Mouse (Mus musculus) ES-E14 (cell line): ENCODE results near the gene Oas1e. TPM values are rescaled to one million over a fixed set of nuclear protein-coding genes. Genes with fewer than 3 reads are reported as not detected.

Experiments used
- DNase-seq: peaks from one replicate; pipeline ENCODE4 v3.0.0-alpha.2; 2013; ENCODE audit warnings: low read depth, low spot score
- H3K27ac ChIP-seq: 2 replicates; pipeline ENCODE4 v1.5.1; 2012; ENCODE audit warnings: low read depth, mild to moderate bottlenecking, low read length, moderate library complexity, mixed read lengths; ENCODE audit not compliant: poor library complexity, insufficient read depth, severe bottlenecking
- H3K36me3 ChIP-seq: 2 replicates; pipeline ENCODE4 v1.6.1; 2012; ENCODE audit warnings: mild to moderate bottlenecking, low read length, moderate library complexity, mixed read lengths; ENCODE audit not compliant: control insufficient read depth, poor library complexity, insufficient read depth, severe bottlenecking
- H3K4me1 ChIP-seq, 2 experiments: fragments of 150-350 bp in 1 of 2; sonication (generic) in 1 of 2; 2 replicates each; pipeline ENCODE4 v1.6.1; 2012; ENCODE audit warnings: low read length in 2 of 2, mild to moderate bottlenecking in 1 of 2, mixed read lengths in 1 of 2; ENCODE audit not compliant: control insufficient read depth in 2 of 2, insufficient read depth in 2 of 2, poor library complexity in 1 of 2
- H3K4me3 ChIP-seq, 2 experiments: fragments of 150-350 bp in 1 of 2; sonication (generic) in 1 of 2; 2 replicates each; pipeline ENCODE4 v1.5.1; 2012; ENCODE audit warnings: low read length in 2 of 2, low read depth in 1 of 2, mild to moderate bottlenecking in 1 of 2, mixed read lengths in 1 of 2; ENCODE audit not compliant: insufficient read depth in 1 of 2, poor library complexity in 1 of 2, severe bottlenecking in 1 of 2
- H3K9ac ChIP-seq: 2 replicates; pipeline ENCODE4 v1.6.1; 2012; ENCODE audit warnings: low read depth, mild to moderate bottlenecking, low read length, mixed read lengths; ENCODE audit not compliant: poor library complexity, insufficient read depth, severe bottlenecking
- H3K9me3 ChIP-seq: fragments of 150-350 bp; sonication (generic); 2 replicates; pipeline ENCODE4 v1.6.1; 2012; ENCODE audit warnings: low read depth, mild to moderate bottlenecking, low read length; ENCODE audit not compliant: control insufficient read depth, insufficient read depth
- CHD2 ChIP-seq: IDR thresholded peaks from 2 replicates; pipeline ENCODE4 v1.6.1; 2014; ENCODE audit warnings: mild to moderate bottlenecking, low read depth, low read length, inconsistent platforms
- HCFC1 ChIP-seq: IDR thresholded peaks from 2 replicates; pipeline ENCODE4 v1.6.1; 2012; ENCODE audit warnings: low read length, inconsistent platforms, borderline replicate concordance; ENCODE audit not compliant: insufficient read depth
- MAFK ChIP-seq: IDR thresholded peaks from 2 replicates; pipeline ENCODE4 v1.6.1; 2014; ENCODE audit warnings: mild to moderate bottlenecking, low read depth, low read length, inconsistent platforms; ENCODE audit not compliant: insufficient read depth
- ZC3H11A ChIP-seq: IDR thresholded peaks from 2 replicates; pipeline ENCODE4 v1.6.1; 2012; ENCODE audit warnings: low read depth, mild to moderate bottlenecking, inconsistent platforms, low read length, borderline replicate concordance
- ZNF384 ChIP-seq: IDR thresholded peaks from 2 replicates; pipeline ENCODE4 v1.6.1; 2012; ENCODE audit warnings: low read depth, low read length, inconsistent platforms
- in situ Hi-C, 2 experiments: fragments of 600-800 bp; cut with MboI; formaldehyde crosslinking; loops; one replicate each; pipeline ENCODE4 v1.15.1; 2025; ENCODE audit warnings: low sequenced_read_pairs in 2 of 2, inconsistent platforms in 1 of 2; ENCODE audit not compliant: unreplicated experiment in 2 of 2
- total RNA-seq: library from RNA; depleted of rRNA; stranded (reverse); fragments of 300-350 nt; gene quantifications from 2 replicates; pipeline ENCODE4 v1.2.3, GENCODE M21; 2012

Gene Oas1e
- total RNA-seq, 1 experiment, result 0.18 TPM

DNA sequence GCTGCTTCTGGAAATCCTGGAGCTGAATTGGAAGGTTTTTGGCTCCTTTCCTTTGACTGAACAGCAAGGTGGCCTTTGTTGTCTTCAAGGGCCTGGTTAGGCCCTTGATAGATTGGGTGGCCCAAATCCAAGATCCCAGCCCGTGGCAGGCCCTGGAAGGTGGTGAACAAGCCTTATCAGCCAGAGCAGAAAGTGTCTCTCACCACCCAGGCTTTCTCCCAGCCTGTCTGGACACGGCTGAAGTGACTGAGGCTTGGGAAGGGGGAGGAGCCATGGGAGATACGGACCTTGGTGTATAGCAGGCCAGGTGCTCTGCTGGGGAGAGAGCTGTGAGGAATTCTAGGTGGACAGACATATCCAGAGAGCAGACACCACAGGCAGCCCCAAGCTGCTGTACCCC, 25.9 kb downstream of the Oas1e start:
- in situ Hi-C loops, result no loop called here
- no peak for DNase-seq
- Histone ChIP-seq H3K9me3 (no peaks in the 10 kb centered on the region), H3K4me1 (no peaks in the 10 kb centered on the region), H3K9ac (no peak overlapping the region), H3K4me3 (no peak overlapping the region), H3K27ac (no peak overlapping the region), H3K36me3 (no peaks in the 10 kb centered on the region)
- TF ChIP-seq HCFC1, result no peak
- no peak for TF ChIP-seq ZNF384
- TF ChIP-seq MAFK, result no peak
- no peak for TF ChIP-seq CHD2
- TF ChIP-seq ZC3H11A, result no peak

DNA sequence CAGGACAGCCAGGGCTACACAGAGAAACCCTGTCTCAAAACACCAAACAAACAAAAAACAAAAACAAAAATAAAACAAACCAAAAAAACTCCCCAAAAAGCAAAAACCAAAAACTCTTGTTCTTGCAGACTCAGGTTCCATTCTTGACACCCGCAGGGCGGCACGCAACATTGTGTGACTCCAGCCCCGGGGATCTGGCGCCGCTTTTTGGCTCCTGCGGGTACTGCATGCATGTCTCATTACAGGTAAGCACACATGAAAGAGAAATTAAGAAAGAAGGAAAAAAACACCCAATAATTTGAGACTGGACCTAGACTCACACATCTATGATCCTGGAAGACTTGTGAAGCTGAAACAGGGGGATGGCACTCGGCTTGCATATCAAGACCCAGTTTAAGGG, 30.3 kb downstream of the Oas1e start:
- Histone ChIP-seq H3K36me3 (no peaks in the 10 kb centered on the region), H3K4me1 (peaks cover 3 to 7% of the 10 kb centered on the region in 2 experiments; a peak in 1 of 4 replicates), H3K9me3 (no peaks in the 10 kb centered on the region), H3K4me3 (no peak overlapping the region), H3K27ac (no peak overlapping the region), H3K9ac (no peak overlapping the region)
- TF ChIP-seq HCFC1 (no peak), ZC3H11A (0 out of 2 replicates have a peak, but pooled peaks have one; percentile 26)
- in situ Hi-C loops, result no loop called here
- DNase-seq, result no peak

DNA sequence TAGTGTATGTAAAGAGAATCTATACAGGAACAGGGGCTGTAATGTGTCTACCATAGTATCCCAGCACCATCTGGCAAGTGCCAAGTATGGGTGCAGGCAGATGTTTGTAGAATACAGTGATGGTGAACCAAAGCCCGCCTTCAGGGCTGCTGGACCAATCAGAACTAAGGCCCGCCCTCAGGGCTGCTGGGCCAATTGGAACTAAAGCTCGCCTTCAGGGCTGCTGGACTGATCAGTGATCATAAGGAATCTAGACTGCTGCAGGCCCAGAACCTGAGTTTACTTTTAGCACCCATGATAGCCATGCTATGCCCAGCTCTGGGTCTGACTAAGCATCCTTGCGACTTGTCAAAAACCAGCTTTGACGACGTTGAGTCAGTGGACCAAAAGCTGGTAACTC, 33.4 kb downstream of the Oas1e start:
- Histone ChIP-seq H3K4me1 (peaks cover 3 to 7% of the 10 kb centered on the region in 2 experiments; a peak in 1 of 4 replicates), H3K9ac (peak overlapping the region; percentile 38; the same call in 1 of the 2 replicates), H3K9me3 (no peaks in the 10 kb centered on the region), H3K36me3 (no peaks in the 10 kb centered on the region), H3K4me3 (peak overlapping the region; percentile 54 to 86; a peak in 3 of 4 replicates), H3K27ac (no peak overlapping the region)
- in situ Hi-C loops, result no loop called here
- TF ChIP-seq MAFK (no peak), HCFC1 (no peak), CHD2 (0 out of 2 replicates have a peak, but pooled peaks have one; percentile 47)
- DNase-seq, result peak; percentile 78

DNA sequence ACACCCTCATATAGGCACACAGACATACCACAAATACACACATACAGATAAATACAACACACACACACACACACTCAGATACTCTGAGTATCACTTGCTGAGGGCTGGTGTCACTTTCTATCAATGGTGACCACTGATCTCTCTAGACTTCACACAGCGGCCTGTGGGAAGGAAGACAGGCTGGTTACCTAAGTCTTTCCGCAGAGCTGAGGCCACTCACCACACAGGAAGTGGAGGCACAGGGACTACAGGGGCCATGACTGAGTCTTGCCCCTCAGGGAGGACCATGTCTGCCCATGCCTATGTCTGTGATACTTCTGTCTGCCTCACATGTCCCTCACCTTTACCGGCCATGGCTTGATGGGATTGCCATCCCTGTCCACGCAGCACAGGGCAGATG, 41.1 kb downstream of the Oas1e start:
- no peak overlapping the region for H3K27ac ChIP-seq
- no peak overlapping the region for H3K9ac ChIP-seq
- H3K4me3 ChIP-seq, result 0 out of 4 replicates have a peak overlapping the region, but pooled peaks of 1 of the 2 experiments have one; percentile 16
- H3K4me1 ChIP-seq, result peaks cover 2 to 6% of the 10 kb centered on the region in 2 experiments; a peak in 3 of 4 replicates
- no peak for TF ChIP-seq HCFC1
- no peak for TF ChIP-seq ZNF384
- TF ChIP-seq MAFK, result no peak
- TF ChIP-seq ZC3H11A, result no peak
- no peak for TF ChIP-seq CHD2
- H3K36me3 ChIP-seq, result no peaks in the 10 kb centered on the region
- DNase-seq, result no peak
- in situ Hi-C loops, result no loop called here
- no peaks in the 10 kb centered on the region for H3K9me3 ChIP-seq

DNA sequence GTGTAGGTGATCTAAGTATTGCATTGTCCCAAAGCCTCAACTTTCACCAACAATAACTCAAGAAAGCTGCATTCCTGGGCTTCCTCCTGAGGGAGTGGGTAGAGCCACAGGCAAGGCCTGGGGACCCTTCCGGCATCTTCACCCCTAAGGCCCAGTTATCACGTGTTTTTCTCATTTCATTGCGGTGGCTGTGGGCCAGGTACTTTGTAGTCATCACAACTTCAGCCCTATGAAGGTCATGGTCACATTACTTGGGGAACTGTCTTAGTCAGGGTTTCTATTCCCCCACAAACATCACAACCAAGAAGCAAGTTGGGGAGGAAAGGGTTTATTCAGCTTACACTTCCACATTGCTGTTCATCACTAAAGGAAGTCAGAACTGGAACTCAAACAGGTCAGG, 42.5 kb downstream of the Oas1e start:
- in situ Hi-C loops, result no loop called here
- Histone ChIP-seq H3K27ac (no peak overlapping the region), H3K4me3 (no peak overlapping the region)

More for the DNA sequence above, 42.5 kb downstream of the Oas1e start:
- DNase-seq, result no peak
- TF ChIP-seq ZNF384 (no peak), CHD2 (no peak), MAFK (no peak), ZC3H11A (no peak), HCFC1 (no peak)
- Histone ChIP-seq H3K4me1 (peaks cover 2 to 6% of the 10 kb centered on the region in 2 experiments; a peak in 3 of 4 replicates), H3K9me3 (no peaks in the 10 kb centered on the region), H3K36me3 (no peaks in the 10 kb centered on the region), H3K9ac (no peak overlapping the region)
